In the genomic region with DNA sequence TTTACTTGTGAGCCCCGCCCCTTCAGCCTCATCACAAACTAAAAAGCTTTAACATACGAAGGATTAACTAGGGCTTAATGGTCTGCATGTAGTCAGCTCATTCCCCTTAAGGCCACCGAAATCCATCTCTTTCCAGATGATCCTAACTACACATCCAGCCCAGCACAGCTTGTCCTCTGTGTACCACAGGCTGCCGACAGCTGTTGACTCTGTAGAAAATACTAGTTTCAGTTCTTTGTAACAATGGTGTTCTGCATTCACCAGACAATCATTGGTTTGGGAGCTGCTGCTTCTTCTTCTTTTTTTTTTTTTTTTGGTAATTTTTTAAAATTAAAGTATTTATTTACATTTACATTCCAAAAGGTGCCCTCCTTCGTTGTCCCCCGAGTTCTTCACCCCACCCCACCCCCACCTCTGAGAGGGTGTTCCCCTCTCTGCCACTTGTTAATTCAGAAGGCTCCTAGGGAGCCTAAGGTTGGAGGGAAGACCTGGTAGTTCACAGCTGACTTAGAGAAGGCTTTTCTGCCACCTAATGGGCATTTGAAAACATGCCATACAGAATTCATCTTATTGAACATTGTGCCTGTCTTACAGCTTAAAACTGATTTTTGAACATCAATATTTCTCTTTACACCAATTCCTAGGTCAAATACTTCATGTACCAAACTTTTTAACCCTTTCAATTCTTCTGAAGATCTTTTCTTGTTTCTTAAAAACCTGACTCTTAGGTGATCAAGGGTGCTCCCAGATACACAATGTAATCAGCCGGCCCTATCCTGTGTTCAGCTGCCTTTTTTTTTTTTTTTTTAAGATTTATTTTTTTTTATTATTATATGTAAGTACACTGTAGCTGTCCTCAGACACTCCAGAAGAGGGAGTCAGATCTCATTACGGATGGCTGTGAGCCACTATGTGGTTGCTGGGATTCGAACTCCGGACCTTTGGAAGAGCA, we compare ENCODE assay signal across 9 mouse cellular contexts. TPM values are rescaled to one million over a fixed set of nuclear protein-coding genes. Genes with fewer than 3 reads are reported as not detected.
A peak's percentile ranks its signal among the peaks of the same experiment; 100 is the strongest.
DNase-seq lines count a peak whose midpoint lies in the region; TF ChIP-seq lines count a peak whose summit lies in the region.
"Had no signal": no experiment of that assay in that cellular context is flagged by ENCODE, and none has a peak within 500 bp of the region (broad histone marks: within the 10 kb centered on the region; RNA-seq: fewer than 3 reads in every experiment).

No protein-coding gene starts in this region.

- TF ChIP-seq CTCF in gastrocnemius, adult 2 months (IDR thresholded peaks at IDR 0.05), result peak; percentile 62

- no peak overlapping the region for H3K27ac ChIP-seq in gastrocnemius, adult 2 months
- H3K27ac ChIP-seq: limb, embryonic 13.5 days had no signal

- H3K4me3 ChIP-seq in gastrocnemius, adult 2 months, result no peak overlapping the region
- H3K4me3 ChIP-seq: limb, embryonic 13.5 days had no signal

- no peaks in the 10 kb centered on the region for H3K27me3 ChIP-seq in splenic B cell, adult 2 months (ENCODE audit: control insufficient read depth, insufficient read depth, low read length, poor library complexity, severe bottlenecking)
- H3K27me3 ChIP-seq: limb, embryonic 13.5 days had no signal

- H3K36me3 ChIP-seq in splenic B cell, adult 2 months (ENCODE audit: control insufficient read depth, insufficient read depth, low read length, poor library complexity, severe bottlenecking), result no peaks in the 10 kb centered on the region

- intact Hi-C loops in gastrocnemius, adult 2 months (cut with DNase I), result no loop called here

- DNase-seq in gastrocnemius, adult 2 months, result no peak
- no peak for DNase-seq in gastrocnemius, postnatal 25 days
- DNase-seq in thymus, postnatal 14 days, result peak; percentile 41
- no peak for DNase-seq in thymus, postnatal 4 days
- peak; percentile 68 for DNase-seq in induced T-regulatory cell, adult 2 months (ENCODE audit: low read depth)
- DNase-seq in splenic B cell, adult 2 months (ENCODE audit: low read depth, low spot score), result peak; percentile 57
- no peak for DNase-seq in ovary, postnatal 14 days (ENCODE audit: low spot score)
- DNase-seq in adrenal gland, adult 8-10 months, result no peak

RNA-seq across cellular contexts. Expression of a gene that starts 23.2 kb away (rescaled TPM):
- total RNA-seq in gastrocnemius, adult 2 months (2021), result 10 to 100 TPM; 16.6 to 21.9 TPM
- 10 to 100 TPM; 19.4 TPM for total RNA-seq in gastrocnemius, postnatal 25 days (2021)
- total RNA-seq in adrenal gland, adult 8-10 months (2022), result 10 to 100 TPM; 50.2 to 55.9 (median 54.4) TPM

RNA-seq across cellular contexts. Expression of a gene that starts 23.9 kb away (rescaled TPM):
- 10 to 100 TPM; 17.2 to 22.7 TPM for total RNA-seq in gastrocnemius, adult 2 months (2021)
- 10 to 100 TPM; 15.5 to 18.4 TPM for total RNA-seq in gastrocnemius, postnatal 25 days (2021)
- 10 to 100 TPM; 49.1 to 70.6 (median 60.9) TPM for total RNA-seq in adrenal gland, adult 8-10 months (2022)

RNA-seq across cellular contexts. Expression of a gene that starts 51.8 kb away (rescaled TPM):
- 1 to 10 TPM; 3.3 to 4.6 TPM for total RNA-seq in gastrocnemius, adult 2 months (2021)
- 1 to 10 TPM; 2.5 to 5.0 TPM for total RNA-seq in gastrocnemius, postnatal 25 days (2021)
- total RNA-seq in adrenal gland, adult 8-10 months (2022), result 10 to 100 TPM; 14.9 to 20.2 (median 18.8) TPM

Comparison
In these comparisons a context has a peak if more than half of its experiments do, and no peak if none do; other contexts are left out.
1. DNase-seq: peak in thymus, postnatal 14 days (single experiment), induced T-regulatory cell, adult 2 months (single experiment) and splenic B cell, adult 2 months (single experiment); none in gastrocnemius, adult 2 months (single experiment), gastrocnemius, postnatal 25 days (single experiment), thymus, postnatal 4 days (single experiment), ovary, postnatal 14 days (single experiment) and adrenal gland, adult 8-10 months (single experiment).